Mouse (Mus musculus) liver, embryonic 13.5 days (tissue): ENCODE results near the gene Dab2ip. TPM values are rescaled to one million over a fixed set of nuclear protein-coding genes. Genes with fewer than 3 reads are reported as not detected.

Experiments
- ATAC-seq: fragments of 200-750 bp; cut with Nextera tagmentation; 2 replicates; pipeline ENCODE4 v1.8.0; 2017; ENCODE audit warnings: low read depth, mild to moderate bottlenecking, moderate number of reproducible peaks, moderate library complexity
- DNase-seq: peaks from one replicate; pipeline ENCODE4 v3.0.0; 2022
- H3K27ac ChIP-seq: fragments of 300-500 bp; sonication (generic); 2 replicates; pipeline ENCODE4 v1.5.1; 2015; ENCODE audit warnings: moderate library complexity, mild to moderate bottlenecking, inconsistent platforms
- H3K27me3 ChIP-seq: fragments of 300-500 bp; sonication (generic); 2 replicates; pipeline ENCODE4 v1.6.1; 2015; ENCODE audit warnings: mild to moderate bottlenecking, inconsistent platforms
- H3K36me3 ChIP-seq: fragments of 300-500 bp; sonication (generic); 2 replicates; pipeline ENCODE4 v1.6.1; 2015; ENCODE audit warnings: mild to moderate bottlenecking, inconsistent platforms
- H3K4me1 ChIP-seq: fragments of 300-500 bp; sonication (generic); replicated peaks from 2 replicates; pipeline ENCODE4 v1.6.1; 2015; ENCODE audit warnings: inconsistent platforms
- H3K4me2 ChIP-seq: fragments of 300-500 bp; sonication (generic); 2 replicates; pipeline ENCODE4 v1.6.1; 2015; ENCODE audit warnings: inconsistent platforms, mild to moderate bottlenecking, moderate library complexity
- H3K4me3 ChIP-seq: fragments of 300-500 bp; sonication (generic); replicated peaks from 2 replicates; pipeline ENCODE4 v1.5.1; 2015; ENCODE audit warnings: mild to moderate bottlenecking, inconsistent platforms
- H3K9ac ChIP-seq: fragments of 300-500 bp; sonication (generic); 2 replicates; pipeline ENCODE4 v1.6.1; 2015; ENCODE audit warnings: mild to moderate bottlenecking, inconsistent platforms
- H3K9me3 ChIP-seq: fragments of 300-500 bp; sonication (generic); replicated peaks from 2 replicates; pipeline ENCODE4 v1.6.1; 2016; ENCODE audit warnings: inconsistent platforms
- WGBS: fragments of 180-500 bp; shearing (Covaris S2); methylation state at CpG from one replicate; pipeline ENCODE4 v1.1.7; 2015; ENCODE audit not compliant: insufficient replicate concordance; 5-methylcytosine and 5-hydroxymethylcytosine counted together
- polyA plus RNA-seq: library from polyadenylated mRNA; unstranded; fragments of >200 nt; fragmentation: Nextera tagmentation; extraction: Ambion mirVana; gene quantifications from 2 replicates; pipeline ENCODE4 v1.2.1, GENCODE M21; 2015

Dab2ip gene
- polyA plus RNA-seq, 1 experiment from 2014 or later = 6.7 TPM

- no peak overlapping the region for H3K9ac ChIP-seq
- ATAC-seq = no peak
- no peaks in the 10 kb centered on the region for H3K36me3 ChIP-seq
- no peak overlapping the region for H3K4me3 ChIP-seq
- 40% methylated on average over 5 of the region's 5 CpGs for WGBS
- H3K27me3 ChIP-seq = no peaks in the 10 kb centered on the region
- no peak overlapping the region for H3K4me2 ChIP-seq
- no peak for DNase-seq
- peaks cover 61% of the 10 kb centered on the region for H3K4me1 ChIP-seq
- H3K9me3 ChIP-seq = no peaks in the 10 kb centered on the region
- H3K27ac ChIP-seq = no peak overlapping the region
Measured at GRCm38 (mm10) chr2:35676075-35676665, 118.1 kb downstream of the Dab2ip start.

- 52% methylated on average over 8 of the region's 8 CpGs for WGBS
- H3K9ac ChIP-seq = no peak overlapping the region
- DNase-seq = no peak
- no peak for ATAC-seq
- H3K4me3 ChIP-seq = no peak overlapping the region
- H3K27me3 ChIP-seq = no peaks in the 10 kb centered on the region
- H3K4me1 ChIP-seq = peaks cover 74% of the 10 kb centered on the region
- no peaks in the 10 kb centered on the region for H3K9me3 ChIP-seq
- H3K36me3 ChIP-seq = no peaks in the 10 kb centered on the region
- no peak overlapping the region for H3K4me2 ChIP-seq
- no peak overlapping the region for H3K27ac ChIP-seq
Measured at GRCm38 (mm10) chr2:35677855-35678254, 119.8 kb downstream of the Dab2ip start.

- Histone ChIP-seq H3K4me1 (peaks cover 77% of the 10 kb centered on the region), H3K27me3 (no peaks in the 10 kb centered on the region), H3K4me3 (no peak overlapping the region), H3K9me3 (no peaks in the 10 kb centered on the region), H3K4me2 (no peak overlapping the region), H3K36me3 (no peaks in the 10 kb centered on the region), H3K27ac (no peak overlapping the region; the same call in 1 of the 2 replicates), H3K9ac (no peak overlapping the region)
- no peak for DNase-seq
- WGBS = 44% methylated on average over 4 of the region's 4 CpGs
- no peak for ATAC-seq
Measured at GRCm38 (mm10) chr2:35678440-35678839, 120.4 kb downstream of the Dab2ip start.

GRCm38 (mm10) chr2:35679812-35680672 is 122.0 kb downstream of the Dab2ip start:
- no peak overlapping the region for H3K4me2 ChIP-seq
- no peaks in the 10 kb centered on the region for H3K9me3 ChIP-seq
- H3K27me3 ChIP-seq = no peaks in the 10 kb centered on the region
- WGBS = 14% methylated on average over 10 of the region's 10 CpGs
- H3K27ac ChIP-seq = peak overlapping the region; percentile 72
- no peak overlapping the region for H3K4me3 ChIP-seq
- ATAC-seq = peak; percentile 80
- DNase-seq = peak; percentile 26
- no peaks in the 10 kb centered on the region for H3K36me3 ChIP-seq
- H3K9ac ChIP-seq = 0 out of 2 replicates have a peak overlapping the region, but pooled peaks have one; percentile 13
- H3K4me1 ChIP-seq = peaks cover 85% of the 10 kb centered on the region

GRCm38 (mm10) chr2:35680833-35681232 is 122.8 kb downstream of the Dab2ip start:
- H3K4me1 ChIP-seq = peaks cover 77% of the 10 kb centered on the region
- H3K4me3 ChIP-seq = no peak overlapping the region
- no peak for DNase-seq
- H3K4me2 ChIP-seq = no peak overlapping the region
- H3K9ac ChIP-seq = no peak overlapping the region
- no peaks in the 10 kb centered on the region for H3K27me3 ChIP-seq
- ATAC-seq = peak; percentile 16; the same call in 1 of the 2 replicates
- 37% methylated on average over 6 of the region's 6 CpGs for WGBS
- peak overlapping the region; percentile 67 for H3K27ac ChIP-seq
- no peaks in the 10 kb centered on the region for H3K36me3 ChIP-seq
- no peaks in the 10 kb centered on the region for H3K9me3 ChIP-seq

- Histone ChIP-seq H3K9me3 (no peaks in the 10 kb centered on the region), H3K4me1 (peaks cover 66% of the 10 kb centered on the region), H3K27ac (no peak overlapping the region), H3K27me3 (no peaks in the 10 kb centered on the region), H3K4me3 (no peak overlapping the region), H3K36me3 (no peaks in the 10 kb centered on the region), H3K4me2 (no peak overlapping the region), H3K9ac (no peak overlapping the region)
- no peak for ATAC-seq
- 29% methylated on average over 3 of the region's 3 CpGs for WGBS
- no peak for DNase-seq
Measured at GRCm38 (mm10) chr2:35684005-35684404, 125.9 kb downstream of the Dab2ip start.

- no peak overlapping the region for H3K4me2 ChIP-seq
- peaks cover 66% of the 10 kb centered on the region for H3K4me1 ChIP-seq
- H3K27me3 ChIP-seq = no peaks in the 10 kb centered on the region
- DNase-seq (no peak), ATAC-seq (no peak)
- H3K36me3 ChIP-seq = no peaks in the 10 kb centered on the region
- H3K9me3 ChIP-seq = no peaks in the 10 kb centered on the region
- H3K9ac ChIP-seq = no peak overlapping the region
- no peak overlapping the region for H3K4me3 ChIP-seq
- H3K27ac ChIP-seq = no peak overlapping the region
- 67% methylated on average over 9 of the region's 9 CpGs for WGBS
Measured at GRCm38 (mm10) chr2:35684735-35685312, 126.8 kb downstream of the Dab2ip start.

GRCm38 (mm10) chr2:35686104-35686503 is 128.0 kb downstream of the Dab2ip start:
- Histone ChIP-seq H3K27ac (no peak overlapping the region), H3K27me3 (no peaks in the 10 kb centered on the region), H3K36me3 (no peaks in the 10 kb centered on the region), H3K4me1 (peaks cover 66% of the 10 kb centered on the region), H3K9ac (no peak overlapping the region), H3K4me2 (no peak overlapping the region), H3K4me3 (no peak overlapping the region), H3K9me3 (no peaks in the 10 kb centered on the region)
- WGBS = 78% methylated on average over 7 of the region's 7 CpGs
- DNase-seq = no peak
- ATAC-seq = no peak

GRCm38 (mm10) chr2:35687557-35688070 is 129.5 kb downstream of the Dab2ip start:
- Histone ChIP-seq H3K9me3 (no peaks in the 10 kb centered on the region), H3K4me3 (no peak overlapping the region), H3K4me2 (no peak overlapping the region), H3K9ac (no peak overlapping the region), H3K4me1 (peaks cover 67% of the 10 kb centered on the region), H3K27ac (no peak overlapping the region), H3K27me3 (no peaks in the 10 kb centered on the region), H3K36me3 (no peaks in the 10 kb centered on the region)
- WGBS = 64% methylated on average over 5 of the region's 5 CpGs
- ATAC-seq = no peak
- DNase-seq = no peak

GRCm38 (mm10) chr2:35688121-35688520 is 130.1 kb downstream of the Dab2ip start:
- Histone ChIP-seq H3K27me3 (no peaks in the 10 kb centered on the region), H3K27ac (no peak overlapping the region), H3K36me3 (no peaks in the 10 kb centered on the region), H3K9me3 (no peaks in the 10 kb centered on the region), H3K4me3 (no peak overlapping the region), H3K4me1 (peaks cover 68% of the 10 kb centered on the region), H3K4me2 (no peak overlapping the region), H3K9ac (no peak overlapping the region)
- DNase-seq (no peak), ATAC-seq (no peak)
- 45% methylated on average over 4 of the region's 4 CpGs for WGBS

GRCm38 (mm10) chr2:35688581-35688980 is 130.5 kb downstream of the Dab2ip start:
- H3K4me3 ChIP-seq = no peak overlapping the region
- no peak overlapping the region for H3K4me2 ChIP-seq
- H3K36me3 ChIP-seq = no peaks in the 10 kb centered on the region
- no peak for DNase-seq
- H3K9me3 ChIP-seq = no peaks in the 10 kb centered on the region
- no peak overlapping the region for H3K27ac ChIP-seq
- WGBS = 54% methylated on average over 5 of the region's 5 CpGs
- H3K27me3 ChIP-seq = no peaks in the 10 kb centered on the region
- H3K9ac ChIP-seq = no peak overlapping the region
- ATAC-seq = no peak
- peaks cover 66% of the 10 kb centered on the region for H3K4me1 ChIP-seq
